Mouse (Mus musculus) bone marrow, adult 2 months (tissue): Measurements from ENCODE around the gene Sord. TPM values are rescaled to one million over a fixed set of nuclear protein-coding genes. Genes with fewer than 3 reads are reported as not detected.

Experiments used
- H3K27ac ChIP-seq: fragments of 200-500 bp; 2 replicates; pipeline ENCODE4 v1.5.1; 2012; ENCODE audit warnings: low read depth, mild to moderate bottlenecking, control low read depth, inconsistent platforms, low read length; ENCODE audit not compliant: control insufficient read depth, poor library complexity, insufficient read depth
- H3K4me1 ChIP-seq: fragments of 200-500 bp; 2 replicates; pipeline ENCODE4 v1.6.1; 2011; ENCODE audit warnings: low read length; ENCODE audit not compliant: control insufficient read depth, insufficient read depth
- H3K4me3 ChIP-seq: fragments of 200-500 bp; replicated peaks from 2 replicates; pipeline ENCODE3; 2011; ENCODE audit warnings: mild to moderate bottlenecking, low read depth, low read length, control low read depth; ENCODE audit not compliant: control insufficient read depth
- CTCF ChIP-seq: fragments of 200-500 bp; IDR thresholded peaks from 2 replicates; pipeline ENCODE4 v1.5.1; 2011; ENCODE audit warnings: low read length, control low read depth; ENCODE audit not compliant: control insufficient read depth, insufficient read depth
- POLR2A ChIP-seq: fragments of 200-500 bp; IDR thresholded peaks from 2 replicates; pipeline ENCODE4 v1.6.1; 2011; ENCODE audit warnings: low read depth, mild to moderate bottlenecking, control low read depth, low read length, borderline replicate concordance; ENCODE audit not compliant: control insufficient read depth
- WGBS: fragments of 180-500 bp; shearing (Covaris S2); methylation state at CpG from one replicate; pipeline ENCODE4 v1.1.7; 2018; 5-methylcytosine and 5-hydroxymethylcytosine counted together
- polyA plus RNA-seq: library from polyadenylated mRNA; stranded (reverse); fragments of >200 nt; gene quantifications from 2 replicates; pipeline ENCODE4 v1.2.4, GENCODE M21; 2011; ENCODE audit warnings: low replicate concordance; ENCODE audit not compliant: missing spikeins, insufficient read depth, insufficient read length

Gene Sord
- polyA plus RNA-seq = 39.9 and 72.6 TPM in 2 replicates

GRCm38 (mm10) chr2:122234611-122235288 lies at the start of gene Sord:
Gene Sord, plus strand, starts transcription at chr2:122234749.
- Histone ChIP-seq H3K4me1 (no peaks in the 10 kb centered on the region), H3K27ac (peak within 1 kb of the TSS; percentile 70), H3K4me3 (peak within 1 kb of the TSS; percentile 92)
- WGBS = under 1% methylated on average over 35 of the region's 35 CpGs
- no peak for TF ChIP-seq CTCF
- TF ChIP-seq POLR2A = peak; percentile 42; the same call in 1 of the 2 replicates

- no peak overlapping the region for H3K4me3 ChIP-seq
- no peak overlapping the region for H3K27ac ChIP-seq
- WGBS = 49% methylated on average over 4 of the region's 4 CpGs
- TF ChIP-seq CTCF (no peak), POLR2A (no peak)
- no peaks in the 10 kb centered on the region for H3K4me1 ChIP-seq
These were observed 49.5 kb upstream of the Sord start for GRCm38 (mm10) chr2:122185086-122185485.

- Histone ChIP-seq H3K27ac (no peak within 1 kb of the TSS), H3K4me1 (no peaks in the 10 kb centered on the region), H3K4me3 (no peak within 1 kb of the TSS)
- WGBS = 86% methylated on average over 17 of the region's 17 CpGs
- TF ChIP-seq POLR2A (no peak), CTCF (no peak)
These were observed 48.4 kb upstream of the Sord start, which contains the start of the genes Patl2 and Terb2 for GRCm38 (mm10) chr2:122186106-122186505. Gene Patl2, minus strand, starts transcription at chr2:122186189. Gene Terb2, plus strand, starts transcription at chr2:122186272.

GRCm38 (mm10) chr2:122186751-122187150 lies 47.8 kb upstream of the Sord start:
- Histone ChIP-seq H3K27ac (no peak overlapping the region), H3K4me1 (no peaks in the 10 kb centered on the region), H3K4me3 (no peak overlapping the region)
- WGBS = 74% methylated on average over 3 of the region's 3 CpGs
- TF ChIP-seq POLR2A (no peak), CTCF (no peak)

- Histone ChIP-seq H3K4me3 (no peak overlapping the region), H3K4me1 (no peaks in the 10 kb centered on the region), H3K27ac (no peak overlapping the region)
- 51% methylated on average over 3 of the region's 3 CpGs for WGBS
- no peak for TF ChIP-seq POLR2A
- TF ChIP-seq CTCF = no peak
These were observed 42.7 kb upstream of the Sord start for GRCm38 (mm10) chr2:122191849-122192248.

GRCm38 (mm10) chr2:122194509-122194929 lies 40.0 kb upstream of the Sord start:
- 45% methylated on average over 1 of the region's 1 CpGs for WGBS
- Histone ChIP-seq H3K4me1 (no peaks in the 10 kb centered on the region), H3K27ac (no peak overlapping the region), H3K4me3 (no peak overlapping the region)
- TF ChIP-seq CTCF (no peak), POLR2A (no peak)

- no peak overlapping the region for H3K4me3 ChIP-seq
- H3K27ac ChIP-seq = no peak overlapping the region
- H3K4me1 ChIP-seq = no peaks in the 10 kb centered on the region
- WGBS = 71% methylated on average over 1 of the region's 1 CpGs
- TF ChIP-seq CTCF = no peak
- no peak for TF ChIP-seq POLR2A
These were observed 33.0 kb upstream of the Sord start for GRCm38 (mm10) chr2:122201501-122201900.

DNA sequence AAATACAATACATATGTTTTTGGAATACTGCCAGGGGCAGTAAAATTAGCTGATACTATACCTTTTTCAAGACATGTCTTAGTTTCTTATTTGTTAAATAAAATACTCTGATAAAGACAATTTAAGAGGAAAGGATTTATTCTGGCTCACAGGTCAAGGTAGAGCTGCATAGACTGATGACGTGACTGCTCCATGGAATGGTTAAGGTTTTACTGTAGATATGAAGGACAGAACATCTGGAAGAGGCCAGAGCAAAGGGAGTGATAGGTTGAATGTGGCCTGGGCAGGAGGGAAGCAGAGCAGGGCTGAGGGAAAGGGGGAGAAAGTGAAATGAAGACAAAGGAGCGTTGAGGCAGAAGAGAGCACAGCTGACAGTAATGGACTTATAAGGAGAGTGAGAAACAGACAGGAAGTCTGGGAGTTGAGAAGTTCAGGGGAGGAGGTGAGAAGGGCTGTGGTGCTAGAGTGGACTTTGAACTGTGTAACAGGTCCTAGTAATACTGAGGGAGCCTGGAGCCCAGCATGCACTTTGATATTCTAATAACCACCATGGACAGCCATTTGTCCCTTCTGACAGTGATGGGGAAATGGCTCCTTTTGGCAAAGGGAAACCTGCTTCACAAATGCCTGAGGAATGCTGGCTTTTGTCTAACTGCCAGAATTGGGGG lies 28.0 kb upstream of the Sord start:
- Histone ChIP-seq H3K4me3 (no peak overlapping the region), H3K27ac (no peak overlapping the region), H3K4me1 (no peaks in the 10 kb centered on the region)
- no peak for TF ChIP-seq POLR2A
- no peak for TF ChIP-seq CTCF
- 67% methylated on average over 2 of the region's 2 CpGs for WGBS
